Mouse (Mus musculus) Muller cell, postnatal 12 days (primary cell): ENCODE data around the gene Rps6ka5.
A peak's percentile ranks its signal among the peaks of the same experiment; 100 is the strongest.

Experiments
- DNase-seq: peaks from one replicate; pipeline ENCODE4 v3.0.0-alpha.2; 2015; ENCODE audit errors: inconsistent ontology term

Gene Rps6ka5

GRCm38 (mm10) chr12:100726651-100727050, at the start of gene Rps6ka5:
TSS of gene Rps6ka5 (minus strand) at chr12:100726983.
- DNase-seq: no peak

GRCm38 (mm10) chr12:100775911-100776581, 49.3 kb upstream of the Rps6ka5 start:
- no peak for DNase-seq

- DNase-seq: no peak
These were observed 48.5 kb upstream of the Rps6ka5 start for GRCm38 (mm10) chr12:100775291-100775690.

GRCm38 (mm10) chr12:100774756-100775155, 48.0 kb upstream of the Rps6ka5 start:
- DNase-seq: no peak

- DNase-seq: peak; percentile 81
These were observed 45.6 kb upstream of the Rps6ka5 start for GRCm38 (mm10) chr12:100772230-100772984.

GRCm38 (mm10) chr12:100770765-100771164, 44.0 kb upstream of the Rps6ka5 start:
- no peak for DNase-seq

- no peak for DNase-seq
These were observed 43.1 kb upstream of the Rps6ka5 start for GRCm38 (mm10) chr12:100769871-100770270.

GRCm38 (mm10) chr12:100764329-100765018, 37.7 kb upstream of the Rps6ka5 start:
- DNase-seq: no peak

- DNase-seq: no peak
These were observed 36.1 kb upstream of the Rps6ka5 start for GRCm38 (mm10) chr12:100762663-100763425.

GRCm38 (mm10) chr12:100757427-100757826, 30.6 kb upstream of the Rps6ka5 start:
- no peak for DNase-seq

- peak; percentile 54 for DNase-seq
These were observed 26.9 kb upstream of the Rps6ka5 start for GRCm38 (mm10) chr12:100753716-100754115.

- no peak for DNase-seq
These were observed 26.2 kb upstream of the Rps6ka5 start for GRCm38 (mm10) chr12:100752977-100753376.

- DNase-seq: no peak
These were observed 15.7 kb upstream of the Rps6ka5 start for GRCm38 (mm10) chr12:100742468-100742867.

GRCm38 (mm10) chr12:100740313-100740712, 13.5 kb upstream of the Rps6ka5 start:
- no peak for DNase-seq

GRCm38 (mm10) chr12:100739011-100739570, 12.3 kb upstream of the Rps6ka5 start:
- DNase-seq: no peak

GRCm38 (mm10) chr12:100738498-100738897, 11.7 kb upstream of the Rps6ka5 start:
- DNase-seq: no peak

GRCm38 (mm10) chr12:100735581-100735980, 8.8 kb upstream of the Rps6ka5 start:
- DNase-seq: no peak

GRCm38 (mm10) chr12:100735156-100735555, 8.4 kb upstream of the Rps6ka5 start:
- no peak for DNase-seq

GRCm38 (mm10) chr12:100728646-100729485, 2.1 kb upstream of the Rps6ka5 start:
- no peak for DNase-seq

GRCm38 (mm10) chr12:100727891-100728290, 1.1 kb upstream of the Rps6ka5 start:
- no peak for DNase-seq

- no peak for DNase-seq
These were observed 1.4 kb downstream of the Rps6ka5 start for GRCm38 (mm10) chr12:100725458-100725786.
